Mouse (Mus musculus) megakaryocyte, embryonic 14.5 days (primary cell): Measurements from ENCODE around the gene Trhr2. TPM values are rescaled to one million over a fixed set of nuclear protein-coding genes. Genes with fewer than 3 reads are reported as not detected.
A peak's percentile ranks its signal among the peaks of the same experiment; 100 is the strongest.

Experiments used
- H3K27me3 ChIP-seq: replicated peaks from 2 replicates; pipeline ENCODE3; 2012; ENCODE audit warnings: inconsistent platforms
- H3K36me3 ChIP-seq: replicated peaks from 2 replicates; pipeline ENCODE3; 2012; ENCODE audit warnings: low read length, inconsistent platforms, mixed read lengths
- H3K4me1 ChIP-seq: 2 replicates; pipeline ENCODE4 v1.6.1; 2012; ENCODE audit warnings: inconsistent platforms
- H3K4me3 ChIP-seq: replicated peaks from 2 replicates; pipeline ENCODE3; 2012; ENCODE audit warnings: moderate library complexity, mild to moderate bottlenecking, inconsistent platforms
- H3K9me3 ChIP-seq: 2 replicates; pipeline ENCODE4 v1.6.1; 2012; ENCODE audit warnings: inconsistent platforms
- FLI1 ChIP-seq: IDR thresholded peaks from 2 replicates; pipeline ENCODE4 v1.6.1; 2012; ENCODE audit warnings: low read length, inconsistent platforms, mixed read lengths
- GATA1 ChIP-seq: IDR thresholded peaks from 3 replicates; pipeline ENCODE4 v1.6.1; 2012; ENCODE audit warnings: mixed read lengths, low read length, inconsistent platforms, borderline replicate concordance
- polyA plus RNA-seq: library from polyadenylated mRNA; stranded (reverse); fragments of >175 nt; gene quantifications from 2 replicates; pipeline ENCODE4 v1.2.3, GENCODE M21; 2012; ENCODE audit warnings: low replicate concordance; ENCODE audit not compliant: insufficient read depth

The Trhr2 gene
- polyA plus RNA-seq, 1 experiment = not detected

GRCm38 (mm10) chr8:122343758-122344157 lies 16.8 kb downstream of the Trhr2 start:
- Histone ChIP-seq H3K36me3 (peaks cover 34% of the 10 kb centered on the region), H3K4me3 (peak overlapping the region; percentile 89), H3K9me3 (no peaks in the 10 kb centered on the region), H3K27me3 (no peaks in the 10 kb centered on the region), H3K4me1 (peaks cover 100% of the 10 kb centered on the region)
- TF ChIP-seq FLI1 (no peak), GATA1 (no peak)

GRCm38 (mm10) chr8:122343341-122343740 lies 17.2 kb downstream of the Trhr2 start:
- Histone ChIP-seq H3K4me1 (peaks cover 100% of the 10 kb centered on the region), H3K9me3 (no peaks in the 10 kb centered on the region), H3K27me3 (no peaks in the 10 kb centered on the region), H3K4me3 (peak overlapping the region; percentile 89), H3K36me3 (peaks cover 38% of the 10 kb centered on the region)
- no peak for TF ChIP-seq GATA1
- TF ChIP-seq FLI1 = no peak

- peaks cover 43% of the 10 kb centered on the region for H3K36me3 ChIP-seq
- no peaks in the 10 kb centered on the region for H3K27me3 ChIP-seq
- no peaks in the 10 kb centered on the region for H3K9me3 ChIP-seq
- TF ChIP-seq GATA1 = 0 out of 3 replicates have a peak, but pooled peaks have one; percentile 23
- no peak for TF ChIP-seq FLI1
- peaks cover 100% of the 10 kb centered on the region for H3K4me1 ChIP-seq
- H3K4me3 ChIP-seq = peak overlapping the region; percentile 89
Observed at GRCm38 (mm10) chr8:122342806-122343209, 17.7 kb downstream of the Trhr2 start.

GRCm38 (mm10) chr8:122342362-122342761 lies 18.2 kb downstream of the Trhr2 start:
- Histone ChIP-seq H3K9me3 (no peaks in the 10 kb centered on the region), H3K36me3 (peaks cover 48% of the 10 kb centered on the region), H3K4me3 (no peak overlapping the region), H3K4me1 (peaks cover 100% of the 10 kb centered on the region), H3K27me3 (no peaks in the 10 kb centered on the region)
- no peak for TF ChIP-seq GATA1
- no peak for TF ChIP-seq FLI1

GRCm38 (mm10) chr8:122341790-122342189 lies 18.8 kb downstream of the Trhr2 start:
- Histone ChIP-seq H3K27me3 (no peaks in the 10 kb centered on the region), H3K4me3 (peak overlapping the region; percentile 74), H3K4me1 (peaks cover 100% of the 10 kb centered on the region), H3K36me3 (peaks cover 53% of the 10 kb centered on the region), H3K9me3 (no peaks in the 10 kb centered on the region)
- no peak for TF ChIP-seq GATA1
- TF ChIP-seq FLI1 = no peak

- H3K27me3 ChIP-seq = no peaks in the 10 kb centered on the region
- no peak overlapping the region for H3K4me3 ChIP-seq
- no peaks in the 10 kb centered on the region; the same call in 1 of the 2 replicates for H3K9me3 ChIP-seq
- peaks cover 100% of the 10 kb centered on the region for H3K4me1 ChIP-seq
- TF ChIP-seq FLI1 (no peak), GATA1 (no peak)
- H3K36me3 ChIP-seq = peaks cover 64% of the 10 kb centered on the region
Observed at GRCm38 (mm10) chr8:122340761-122341160, 19.8 kb downstream of the Trhr2 start.

GRCm38 (mm10) chr8:122338852-122339251 lies 21.7 kb downstream of the Trhr2 start:
- peaks cover 83% of the 10 kb centered on the region for H3K36me3 ChIP-seq
- no peak overlapping the region for H3K4me3 ChIP-seq
- H3K27me3 ChIP-seq = no peaks in the 10 kb centered on the region
- TF ChIP-seq FLI1 = no peak
- TF ChIP-seq GATA1 = no peak
- H3K4me1 ChIP-seq = peaks cover 100% of the 10 kb centered on the region
- H3K9me3 ChIP-seq = peaks cover 7% of the 10 kb centered on the region; the same call in 1 of the 2 replicates

- no peak overlapping the region for H3K4me3 ChIP-seq
- H3K4me1 ChIP-seq = peaks cover 98% of the 10 kb centered on the region
- TF ChIP-seq GATA1 (no peak), FLI1 (no peak)
- peaks cover 98% of the 10 kb centered on the region for H3K36me3 ChIP-seq
- no peaks in the 10 kb centered on the region for H3K27me3 ChIP-seq
- peaks cover 7% of the 10 kb centered on the region; the same call in 1 of the 2 replicates for H3K9me3 ChIP-seq
Observed at GRCm38 (mm10) chr8:122336251-122336910, 24.2 kb downstream of the Trhr2 start.

- Histone ChIP-seq H3K27me3 (no peaks in the 10 kb centered on the region), H3K4me3 (no peak overlapping the region), H3K4me1 (peaks cover 98% of the 10 kb centered on the region), H3K36me3 (peaks cover 98% of the 10 kb centered on the region), H3K9me3 (peaks cover 7% of the 10 kb centered on the region; the same call in 1 of the 2 replicates)
- TF ChIP-seq GATA1 (no peak), FLI1 (no peak)
Observed at GRCm38 (mm10) chr8:122335638-122336250, 24.8 kb downstream of the Trhr2 start.
